Mouse (Mus musculus): ENCODE measurements around the gene Slc25a38.

DNA sequence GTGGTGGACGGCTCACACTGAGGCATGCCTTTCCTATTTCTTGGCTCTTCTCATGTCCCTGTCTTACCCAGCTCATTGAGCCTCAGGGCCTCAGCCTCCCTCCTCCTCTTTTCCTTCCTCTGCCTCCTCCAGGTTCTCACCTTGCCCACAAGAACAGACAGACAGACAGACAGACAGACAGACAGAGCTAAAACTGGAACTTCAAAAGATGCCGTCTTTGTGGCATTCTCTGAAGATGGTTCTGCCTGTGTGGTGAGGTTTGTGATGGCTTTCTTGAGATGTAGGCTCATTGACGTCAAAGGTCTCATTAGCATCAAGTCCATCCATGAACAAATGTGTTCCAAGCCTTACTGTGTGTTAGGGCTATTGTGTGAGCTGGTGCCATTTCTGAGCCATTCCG, 27.5 kb upstream of the Slc25a38 start:
- TF ChIP-seq CTCF (conservative IDR thresholded peaks at IDR 0.05; ENCODE audit: low read length): no peak
- no peak for TF ChIP-seq POU5F1 (IDR thresholded peaks at IDR 0.05; ENCODE audit: borderline replicate concordance, low read length)
